Mouse (Mus musculus) adrenal gland, adult 8-10 months (tissue): ENCODE measurements around the gene Klf9. TPM values are rescaled to one million over a fixed set of nuclear protein-coding genes. Genes with fewer than 3 reads are reported as not detected.

Experiments
- microRNA-seq, 2 experiments: library from miRNA; unstranded; fragments of <30 nt; microRNA quantifications; one replicate each; pipeline ENCODE4 v1.2.0; 2022
- total RNA-seq, 4 experiments: library from RNA; stranded (reverse); gene quantifications; 2 replicates each; pipeline ENCODE4 v1.2.4; 2022

The Klf9 gene
- total RNA-seq, 4 experiments from 2014 or later = 57.6 to 89.0 (median 71.0) TPM

Small RNA genes lying within 50 kb of the gene (microRNA-seq; reads per million reads assigned to microRNA genes)
- 0 reads per million in 2 experiments for gene Mir1192

Other genes starting within 250 kb of the Klf9 start
- 10 to 100 TPM; 23.3 to 47.4 (median 32.1) TPM for gene Smc5, start 132.7 kb downstream of the Klf9 start, total RNA-seq